Mouse (Mus musculus) heart, embryonic 16.5 days (tissue): ENCODE measurements around the gene Rapgefl1. TPM values are rescaled to one million over a fixed set of nuclear protein-coding genes. Genes with fewer than 3 reads are reported as not detected.

Experiments
- ATAC-seq: fragments of 200-750 bp; cut with Nextera tagmentation; replicated peaks from 2 replicates; pipeline ENCODE4 v1.8.0; 2017; ENCODE audit warnings: moderate number of reproducible peaks; ENCODE audit not compliant: insufficient read depth, low FRiP score; ENCODE audit errors: extremely low read depth
- H3K27ac ChIP-seq: fragments of 300-500 bp; sonication (generic); 2 replicates; pipeline ENCODE4 v1.5.1; 2014; ENCODE audit warnings: mild to moderate bottlenecking, low read length, control low read depth, moderate library complexity
- H3K27me3 ChIP-seq: fragments of 300-500 bp; sonication (generic); 2 replicates; pipeline ENCODE4 v1.6.1; 2014; ENCODE audit warnings: low read length, mixed read lengths; ENCODE audit not compliant: control insufficient read depth, insufficient read depth
- H3K36me3 ChIP-seq: fragments of 300-500 bp; sonication (generic); 2 replicates; pipeline ENCODE4 v1.6.1; 2014; ENCODE audit not compliant: control insufficient read depth, insufficient read depth
- H3K4me1 ChIP-seq: fragments of 300-500 bp; sonication (generic); 2 replicates; pipeline ENCODE4 v1.6.1; 2014; ENCODE audit warnings: low read length, mixed read lengths; ENCODE audit not compliant: control insufficient read depth, insufficient read depth
- H3K4me2 ChIP-seq: fragments of 300-500 bp; sonication (generic); 2 replicates; pipeline ENCODE4 v1.6.1; 2014; ENCODE audit warnings: low read depth, mild to moderate bottlenecking, control low read depth, low read length
- H3K4me3 ChIP-seq: fragments of 300-500 bp; sonication (generic); 2 replicates; pipeline ENCODE4 v1.5.1; 2014; ENCODE audit warnings: mild to moderate bottlenecking, control low read depth, low read length
- H3K9ac ChIP-seq: fragments of 300-500 bp; sonication (generic); 2 replicates; pipeline ENCODE4 v1.6.1; 2014; ENCODE audit warnings: low read length, control low read depth
- H3K9me3 ChIP-seq: fragments of 300-500 bp; sonication (generic); replicated peaks from 2 replicates; pipeline ENCODE4 v1.6.1; 2016; ENCODE audit warnings: low read length; ENCODE audit not compliant: control insufficient read depth
- WGBS: fragments of 180-500 bp; shearing (Covaris S2); extraction: QIAGEN DNeasy Blood & Tissue Kit; methylation state at CpG from one replicate; pipeline ENCODE4 v1.1.7; 2014; 5-methylcytosine and 5-hydroxymethylcytosine counted together
- polyA plus RNA-seq: library from polyadenylated mRNA; unstranded; fragments of >200 nt; fragmentation: Nextera tagmentation; extraction: Ambion mirVana; gene quantifications from 2 replicates; pipeline ENCODE4 v1.2.1, GENCODE M21; 2015

The Rapgefl1 gene
- polyA plus RNA-seq, result 1.0 and 1.1 TPM in 2 replicates

DNA sequence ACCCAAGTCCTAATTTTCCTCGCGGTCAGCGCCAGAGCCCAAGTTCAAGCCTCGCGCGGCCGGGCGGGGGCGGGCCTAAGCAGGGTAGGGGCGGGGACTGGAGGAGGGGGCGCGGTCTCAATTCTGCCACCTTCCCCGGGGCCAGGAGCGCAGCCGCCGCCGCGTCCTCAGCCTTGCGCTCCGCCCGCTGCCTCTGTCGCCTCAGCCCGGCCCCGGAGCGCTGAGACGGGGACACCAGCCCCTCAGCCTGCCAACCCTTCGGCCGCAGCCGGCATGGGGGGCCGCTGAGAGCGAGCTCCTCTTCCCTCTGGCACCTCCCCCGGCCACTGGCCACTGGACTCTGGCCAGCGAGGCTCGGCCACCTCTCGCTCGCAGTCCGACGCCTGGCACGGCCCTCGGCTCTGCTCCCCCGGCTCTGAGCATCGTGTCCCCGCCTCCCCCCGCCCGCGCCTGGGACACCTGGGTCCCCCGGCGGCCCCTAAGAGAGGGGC lies at the start of gene Rapgefl1:
Gene Rapgefl1 (plus strand): TSS at position 135 of the 491 bp plus-strand sequence.
- peaks cover 22% of the 10 kb centered on the region for H3K36me3 ChIP-seq
- WGBS, result under 1% methylated on average over 48 of the region's 48 CpGs
- peak within 1 kb of the TSS; percentile 81 for H3K4me3 ChIP-seq
- peaks cover 7% of the 10 kb centered on the region; the same call in 1 of the 2 replicates for H3K27me3 ChIP-seq
- H3K4me1 ChIP-seq, result peaks cover 9% of the 10 kb centered on the region; the same call in 1 of the 2 replicates
- peak; percentile 89 for ATAC-seq
- H3K9me3 ChIP-seq, result no peaks in the 10 kb centered on the region
- H3K9ac ChIP-seq, result peak within 1 kb of the TSS; percentile 83
- H3K4me2 ChIP-seq, result peak within 1 kb of the TSS; percentile 100
- no peak within 1 kb of the TSS for H3K27ac ChIP-seq

DNA sequence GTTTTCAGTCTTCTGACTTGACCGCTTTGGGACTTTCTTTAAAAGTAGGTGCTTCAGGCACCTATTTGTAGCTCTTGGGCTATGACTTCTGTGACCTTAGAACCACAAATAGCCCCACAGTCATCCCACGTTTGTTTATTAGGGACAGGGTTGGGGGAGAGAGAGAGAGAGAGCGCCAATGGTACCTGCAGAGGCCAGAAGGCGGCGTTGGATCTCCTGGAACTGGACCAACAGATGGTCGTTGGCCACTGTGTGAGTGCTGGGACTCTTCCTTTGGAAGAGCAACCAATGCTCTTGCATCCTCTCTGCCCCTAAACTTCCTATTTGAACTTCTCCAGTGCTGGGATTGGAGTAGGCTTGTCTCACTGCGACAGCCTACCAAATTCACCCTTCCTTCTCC lies 49.4 kb upstream of the Rapgefl1 start:
- Histone ChIP-seq H3K27me3 (no peaks in the 10 kb centered on the region), H3K9me3 (no peaks in the 10 kb centered on the region), H3K4me1 (peaks cover 65% of the 10 kb centered on the region), H3K4me2 (peak overlapping the region; percentile 65), H3K27ac (peak overlapping the region; percentile 99), H3K36me3 (no peaks in the 10 kb centered on the region), H3K4me3 (no peak overlapping the region; the same call in 1 of the 2 replicates), H3K9ac (peak overlapping the region; percentile 59)
- no peak for ATAC-seq
- 22% methylated on average over 7 of the region's 7 CpGs for WGBS

DNA sequence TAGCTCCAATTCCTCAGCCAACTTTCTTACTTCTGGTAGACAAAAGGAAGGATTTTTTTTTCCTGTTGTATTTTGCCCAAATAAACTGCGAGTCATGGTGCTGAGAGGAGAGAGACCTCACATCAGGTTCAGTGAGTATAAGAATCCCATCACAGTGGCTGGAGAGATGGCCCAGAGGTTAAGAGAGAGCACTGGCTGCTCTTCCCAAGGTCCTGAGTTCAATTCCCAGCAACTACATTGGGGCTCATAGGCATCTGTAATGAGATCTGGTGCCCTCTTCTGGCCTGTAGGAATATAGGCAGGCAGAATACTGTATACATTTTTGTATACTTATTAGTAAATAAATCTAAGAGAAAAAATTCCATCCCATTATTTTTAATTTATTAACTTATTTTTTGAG lies 48.9 kb upstream of the Rapgefl1 start:
- no peaks in the 10 kb centered on the region for H3K27me3 ChIP-seq
- WGBS, result 82% methylated on average over 1 of the region's 1 CpGs
- peaks cover 61% of the 10 kb centered on the region for H3K4me1 ChIP-seq
- H3K4me3 ChIP-seq, result no peak overlapping the region
- H3K4me2 ChIP-seq, result peak overlapping the region; percentile 65
- ATAC-seq, result no peak
- peak overlapping the region; percentile 59; the same call in 1 of the 2 replicates for H3K9ac ChIP-seq
- H3K36me3 ChIP-seq, result no peaks in the 10 kb centered on the region
- H3K27ac ChIP-seq, result peak overlapping the region; percentile 99
- H3K9me3 ChIP-seq, result no peaks in the 10 kb centered on the region

DNA sequence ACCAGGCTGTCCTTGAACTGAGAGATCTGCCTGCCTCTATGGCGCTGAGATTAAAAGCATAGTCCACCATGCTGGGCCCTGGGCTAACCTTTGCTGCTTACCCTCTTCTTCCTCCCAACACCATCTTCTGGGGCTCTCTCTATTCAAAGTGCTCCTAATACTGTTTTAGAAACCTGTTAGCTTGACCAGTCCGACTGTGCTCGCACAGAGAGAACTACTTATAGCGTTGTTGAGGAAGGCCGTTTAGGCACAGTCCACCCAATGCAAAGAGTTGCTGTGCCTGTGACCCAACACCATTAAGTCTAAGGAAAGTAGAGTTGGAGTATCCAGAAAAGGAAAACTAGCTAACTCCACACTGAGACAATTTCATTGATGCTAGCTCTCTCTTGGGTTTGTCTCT lies 48.4 kb upstream of the Rapgefl1 start:
- Histone ChIP-seq H3K9ac (peak overlapping the region; percentile 54), H3K27ac (peak overlapping the region; percentile 87), H3K4me3 (no peak overlapping the region), H3K4me1 (peaks cover 56% of the 10 kb centered on the region), H3K27me3 (no peaks in the 10 kb centered on the region), H3K4me2 (peak overlapping the region; percentile 97; the same call in 1 of the 2 replicates), H3K9me3 (no peaks in the 10 kb centered on the region), H3K36me3 (no peaks in the 10 kb centered on the region)
- no peak for ATAC-seq
- 88% methylated on average over 5 of the region's 5 CpGs for WGBS

DNA sequence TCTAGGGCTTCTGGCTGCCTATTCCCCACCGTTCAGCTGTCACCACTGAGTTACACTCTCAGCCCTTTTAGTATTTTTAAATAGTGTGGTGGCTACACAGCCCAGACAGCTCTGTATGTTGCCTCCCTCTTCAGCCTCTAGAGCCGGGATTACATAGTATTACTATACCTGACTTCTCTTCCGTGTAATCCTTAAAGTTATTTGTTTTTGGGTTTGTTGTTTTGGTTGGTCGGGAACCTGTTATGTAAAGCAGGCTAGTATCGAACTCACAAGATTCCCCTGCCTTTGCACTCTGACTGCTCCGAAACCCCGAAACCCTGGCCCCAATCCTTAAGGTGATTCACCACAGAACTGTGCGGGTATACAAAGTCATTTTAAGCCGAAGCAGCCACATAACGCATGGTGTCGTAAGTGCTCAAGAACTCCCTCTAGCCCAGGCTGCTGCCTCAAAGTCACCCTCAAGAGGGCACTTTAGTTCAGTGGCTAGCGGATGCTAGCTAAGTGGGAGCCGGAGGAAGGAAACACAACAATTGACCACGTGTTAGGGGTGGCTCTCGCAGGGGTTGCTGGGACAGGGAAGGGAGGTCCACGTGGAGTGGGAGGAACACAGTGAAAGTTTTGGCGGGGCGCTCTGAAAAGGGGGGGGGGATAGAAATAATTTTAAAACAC lies 47.9 kb upstream of the Rapgefl1 start:
- WGBS, result 8% methylated on average over 18 of the region's 18 CpGs
- H3K36me3 ChIP-seq, result no peaks in the 10 kb centered on the region
- peak; percentile 64 for ATAC-seq
- H3K27me3 ChIP-seq, result no peaks in the 10 kb centered on the region
- peak overlapping the region; percentile 67 for H3K4me3 ChIP-seq
- H3K4me2 ChIP-seq, result peak overlapping the region; percentile 97
- H3K4me1 ChIP-seq, result peaks cover 53% of the 10 kb centered on the region
- peak overlapping the region; percentile 87 for H3K27ac ChIP-seq
- peak overlapping the region; percentile 71 for H3K9ac ChIP-seq
- H3K9me3 ChIP-seq, result no peaks in the 10 kb centered on the region

DNA sequence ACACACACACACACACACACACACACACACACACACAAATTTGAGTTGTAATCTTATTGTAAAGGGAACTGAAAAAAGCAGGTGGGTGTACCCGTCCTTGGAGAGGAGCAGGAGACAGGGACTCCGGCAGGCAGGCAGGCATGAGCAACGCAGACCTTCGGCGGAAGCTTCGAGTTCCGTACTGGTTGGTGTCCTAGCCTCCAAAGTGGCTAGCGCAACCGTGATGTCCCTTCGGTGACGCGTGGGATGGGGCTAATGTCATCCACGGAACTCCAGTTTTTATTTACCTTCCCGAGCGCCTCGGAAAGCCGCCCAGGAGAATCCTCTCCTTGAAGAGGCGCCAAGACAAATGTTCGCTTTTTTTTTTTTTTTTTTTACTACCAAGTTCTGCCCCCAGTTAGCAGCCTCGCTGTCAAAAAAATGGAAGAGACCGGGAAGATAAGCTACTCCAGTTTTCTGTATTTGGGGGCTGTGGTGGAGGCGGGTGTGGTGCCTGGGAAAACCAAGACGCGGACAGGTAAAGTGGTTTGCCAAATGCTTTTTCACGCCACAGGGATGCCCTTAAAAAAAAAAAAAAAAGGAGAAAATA lies 47.3 kb upstream of the Rapgefl1 start:
- H3K27me3 ChIP-seq, result no peaks in the 10 kb centered on the region
- H3K27ac ChIP-seq, result peak overlapping the region; percentile 84
- H3K36me3 ChIP-seq, result no peaks in the 10 kb centered on the region
- ATAC-seq, result no peak
- H3K9ac ChIP-seq, result peak overlapping the region; percentile 71
- under 1% methylated on average over 25 of the region's 25 CpGs for WGBS
- peak overlapping the region; percentile 97 for H3K4me2 ChIP-seq
- peaks cover 53% of the 10 kb centered on the region for H3K4me1 ChIP-seq
- no peaks in the 10 kb centered on the region for H3K9me3 ChIP-seq
- peak overlapping the region; percentile 67 for H3K4me3 ChIP-seq

DNA sequence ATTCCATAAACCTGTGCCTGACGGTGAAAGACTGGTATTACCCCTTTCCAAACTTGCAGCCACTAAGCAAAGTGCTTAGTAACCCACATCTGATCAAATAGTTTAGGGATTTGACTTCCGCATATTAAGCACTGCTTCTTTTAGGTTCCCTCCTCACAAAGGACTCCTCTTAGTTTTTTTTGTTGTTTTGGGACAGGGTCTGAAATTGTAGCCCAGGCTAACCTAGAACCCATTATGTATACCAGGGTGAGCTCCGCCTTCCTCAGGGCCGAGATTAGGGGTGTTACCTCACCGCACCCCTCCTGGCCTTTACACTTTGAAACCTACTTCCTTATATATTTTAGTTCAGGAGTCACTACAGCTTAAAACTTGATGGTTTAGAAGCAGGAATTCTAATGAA lies 46.8 kb upstream of the Rapgefl1 start:
- Histone ChIP-seq H3K36me3 (no peaks in the 10 kb centered on the region), H3K4me1 (peaks cover 50% of the 10 kb centered on the region), H3K4me3 (peak overlapping the region; percentile 67), H3K4me2 (peak overlapping the region; percentile 97), H3K9me3 (no peaks in the 10 kb centered on the region), H3K9ac (peak overlapping the region; percentile 71), H3K27ac (no peak overlapping the region; the same call in 1 of the 2 replicates), H3K27me3 (no peaks in the 10 kb centered on the region)
- no peak for ATAC-seq
- WGBS, result 35% methylated on average over 5 of the region's 5 CpGs

DNA sequence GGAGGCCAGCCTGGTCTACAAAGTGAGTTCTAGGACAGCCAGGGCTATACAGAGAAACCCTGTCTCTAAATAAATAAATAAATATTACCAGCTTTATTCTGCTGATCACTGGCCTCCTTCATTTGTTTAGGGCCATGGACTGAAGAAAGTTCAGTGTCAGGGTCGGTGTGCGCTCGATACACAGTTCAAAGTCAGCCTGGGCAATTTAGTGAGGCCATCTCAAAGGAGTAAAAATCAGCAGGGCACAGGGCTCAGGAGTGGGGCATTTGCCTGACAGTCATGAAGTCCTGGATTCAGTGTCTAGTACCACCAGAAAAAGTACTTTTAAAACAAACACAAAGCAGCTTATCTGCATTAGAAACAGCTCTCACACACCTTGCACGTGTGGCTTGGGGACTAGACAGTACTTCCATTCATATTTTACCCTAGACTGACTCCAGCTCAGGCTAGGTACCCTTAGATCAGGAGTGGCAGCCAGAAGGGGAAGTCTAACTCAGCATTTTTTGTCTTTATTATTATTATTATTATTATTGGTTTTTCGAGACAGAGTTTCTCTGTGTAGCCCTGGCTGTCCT lies 45.9 kb upstream of the Rapgefl1 start:
- Histone ChIP-seq H3K4me3 (no peak overlapping the region), H3K27ac (no peak overlapping the region), H3K9ac (no peak overlapping the region), H3K9me3 (no peaks in the 10 kb centered on the region), H3K27me3 (no peaks in the 10 kb centered on the region), H3K36me3 (no peaks in the 10 kb centered on the region), H3K4me1 (peaks cover 41% of the 10 kb centered on the region), H3K4me2 (no peak overlapping the region)
- 81% methylated on average over 5 of the region's 5 CpGs for WGBS
- ATAC-seq, result no peak

DNA sequence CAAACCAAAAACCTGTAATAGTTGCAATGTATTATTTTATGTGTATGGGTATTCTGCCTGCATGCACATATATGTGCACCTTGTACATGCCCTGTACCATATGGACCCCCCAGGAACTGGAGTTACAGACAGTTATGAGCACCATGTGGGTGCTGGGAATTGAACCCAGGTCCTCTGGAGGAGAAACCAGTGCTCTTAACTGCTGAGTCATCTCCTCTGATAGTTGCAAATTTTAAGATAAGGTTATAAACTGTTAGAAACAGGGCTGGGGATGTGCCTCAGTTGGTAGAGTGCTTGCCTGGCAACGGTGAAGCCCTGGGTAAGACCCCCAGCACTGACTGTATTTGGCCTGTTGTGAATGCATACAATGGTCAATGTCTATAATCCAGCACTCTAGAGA lies 45.1 kb upstream of the Rapgefl1 start:
- H3K27ac ChIP-seq, result no peak overlapping the region
- H3K4me3 ChIP-seq, result no peak overlapping the region
- no peaks in the 10 kb centered on the region for H3K9me3 ChIP-seq
- H3K36me3 ChIP-seq, result no peaks in the 10 kb centered on the region
- ATAC-seq, result no peak
- WGBS, result 69% methylated on average over 1 of the region's 1 CpGs
- H3K9ac ChIP-seq, result no peak overlapping the region
- H3K4me2 ChIP-seq, result no peak overlapping the region
- H3K4me1 ChIP-seq, result peaks cover 35% of the 10 kb centered on the region
- no peaks in the 10 kb centered on the region for H3K27me3 ChIP-seq
